Mouse (Mus musculus): ENCODE data around the gene Mastl. TPM values are rescaled to one million over a fixed set of nuclear protein-coding genes. Genes with fewer than 3 reads are reported as not detected.
A peak's percentile ranks its signal among the peaks of the same experiment; 100 is the strongest.

The Mastl gene
- polyA plus RNA-seq (2014; fragmentation: Nextera tagmentation; extraction: Ambion mirVana) = 11.7 and 14.3 TPM in 2 replicates

DNA sequence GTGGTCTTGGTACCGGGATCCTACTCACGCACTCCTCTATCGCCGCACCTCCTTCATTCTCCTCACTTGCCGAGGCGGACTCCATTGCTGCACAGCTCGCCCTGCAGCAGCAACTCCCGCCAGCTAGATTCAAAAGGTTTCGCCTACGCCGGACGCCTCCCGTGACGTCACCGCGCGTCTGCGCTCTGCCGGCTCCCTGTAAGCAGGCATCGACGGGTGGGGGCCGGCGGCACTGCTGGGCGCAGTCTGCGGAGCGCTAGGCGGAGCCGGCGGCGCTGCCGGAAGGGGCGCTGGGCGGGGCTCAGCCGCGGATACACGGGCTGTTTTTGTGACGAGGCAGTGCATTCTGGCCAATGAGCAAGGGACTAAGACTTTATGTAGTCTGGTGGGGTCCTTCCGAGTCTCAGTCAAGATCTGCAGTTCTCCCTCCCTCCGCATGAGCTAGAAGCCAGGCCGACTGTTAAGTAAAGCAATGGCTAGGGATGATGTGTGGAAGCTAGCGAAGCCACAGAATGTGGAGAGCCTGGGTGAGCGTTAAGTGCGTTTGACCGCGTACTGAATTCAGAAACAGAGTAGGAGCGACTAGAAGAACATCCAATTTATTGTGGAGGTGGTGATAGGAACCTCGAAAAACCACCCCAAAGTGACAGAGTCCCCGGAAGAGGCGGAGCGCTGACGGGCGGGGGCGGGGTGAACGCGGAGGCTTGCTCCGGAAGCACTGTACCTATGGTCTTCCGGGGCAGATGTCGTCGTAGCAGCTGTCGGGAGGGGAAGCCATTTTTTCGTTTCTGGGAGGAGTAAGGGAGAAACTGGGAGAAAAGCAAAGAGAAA, at the start of gene Mastl, which contains the start of gene Yme1l1:
TSS of gene Mastl (minus strand) at position 248 of the 831 bp plus-strand sequence.
TSS of gene Yme1l1 (plus strand) at position 593 of the 831 bp plus-strand sequence.
- H3K36me3 ChIP-seq (ENCODE audit: control insufficient read depth, insufficient read depth, low read length) = no peaks in the 10 kb centered on the region; the same call in 1 of the 2 replicates
- peak within 1 kb of the TSS; percentile 73 for H3K4me2 ChIP-seq
- no peaks in the 10 kb centered on the region for H3K9me3 ChIP-seq (ENCODE audit: control insufficient read depth, low read length)
- DNase-seq (ENCODE audit: low spot score, missing footprints) (peak; percentile 99), ATAC-seq (ENCODE audit: low FRiP score) (peak; percentile 98)
- H3K9ac ChIP-seq (ENCODE audit: low read length) = peak within 1 kb of the TSS; percentile 63
- peaks cover 15% of the 10 kb centered on the region for H3K4me1 ChIP-seq (ENCODE audit: control insufficient read depth, insufficient read depth, low read length)
- H3K4me3 ChIP-seq (ENCODE audit: low read depth, low read length) = peak within 1 kb of the TSS; percentile 55
- no peaks in the 10 kb centered on the region for H3K27me3 ChIP-seq (ENCODE audit: control insufficient read depth, insufficient read depth, low read length)
- H3K27ac ChIP-seq (ENCODE audit: low read depth, low read length) = peak within 1 kb of the TSS; percentile 96
- under 1% methylated on average over 61 of the region's 61 CpGs for WGBS

DNA sequence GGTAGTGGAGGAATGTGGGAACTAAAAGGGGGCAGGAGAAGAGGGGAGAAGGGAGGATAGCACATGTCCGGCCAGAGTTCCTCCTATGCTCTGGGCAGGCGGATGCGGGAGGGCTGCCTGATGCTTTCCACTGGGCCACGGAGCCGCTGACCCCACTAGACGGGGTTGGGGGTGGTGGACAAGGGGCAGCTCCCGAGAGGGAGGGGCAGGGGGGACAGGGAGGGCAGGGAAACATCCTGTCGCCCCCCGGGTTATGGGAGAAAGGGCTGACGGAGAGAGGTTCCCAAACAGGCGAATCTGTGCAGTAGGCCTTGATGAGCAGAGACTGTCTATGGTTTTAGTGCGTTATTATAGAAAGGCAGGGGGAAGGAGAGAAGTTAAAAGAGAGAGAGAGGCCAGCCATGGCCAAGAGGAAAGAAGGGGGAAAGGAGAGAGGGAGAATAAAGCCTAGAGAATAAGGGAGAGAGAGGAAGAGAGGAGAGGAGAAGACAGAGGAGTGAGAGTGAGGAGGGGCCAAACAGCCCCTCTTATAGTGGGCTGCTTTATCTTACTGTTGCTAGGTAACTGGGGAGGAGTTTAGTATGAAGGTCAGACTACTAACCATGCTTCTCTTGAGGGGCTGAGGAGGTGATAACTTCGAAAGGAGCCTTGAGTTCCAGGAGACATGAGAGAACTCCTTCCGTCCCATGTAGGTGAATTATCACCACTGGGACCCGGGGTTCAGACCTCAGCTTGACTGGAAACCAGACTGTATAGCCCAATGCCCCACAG, 47.3 kb upstream of the Mastl start:
- H3K4me2 ChIP-seq = no peak overlapping the region
- H3K4me3 ChIP-seq (ENCODE audit: low read depth, low read length) = no peak overlapping the region
- no peaks in the 10 kb centered on the region; the same call in 1 of the 2 replicates for H3K36me3 ChIP-seq (ENCODE audit: control insufficient read depth, insufficient read depth, low read length)
- no peaks in the 10 kb centered on the region for H3K27me3 ChIP-seq (ENCODE audit: control insufficient read depth, insufficient read depth, low read length)
- H3K27ac ChIP-seq (ENCODE audit: low read depth, low read length) = no peak overlapping the region
- no peak overlapping the region for H3K9ac ChIP-seq (ENCODE audit: low read length)
- H3K9me3 ChIP-seq (ENCODE audit: control insufficient read depth, low read length) = no peaks in the 10 kb centered on the region
- ATAC-seq (ENCODE audit: low FRiP score) = 0 out of 2 replicates have a peak, but pooled peaks have one; percentile 22
- 61% methylated on average over 15 of the region's 15 CpGs for WGBS
- H3K4me1 ChIP-seq (ENCODE audit: control insufficient read depth, insufficient read depth, low read length) = no peaks in the 10 kb centered on the region
- DNase-seq (ENCODE audit: low spot score, missing footprints) = no peak

DNA sequence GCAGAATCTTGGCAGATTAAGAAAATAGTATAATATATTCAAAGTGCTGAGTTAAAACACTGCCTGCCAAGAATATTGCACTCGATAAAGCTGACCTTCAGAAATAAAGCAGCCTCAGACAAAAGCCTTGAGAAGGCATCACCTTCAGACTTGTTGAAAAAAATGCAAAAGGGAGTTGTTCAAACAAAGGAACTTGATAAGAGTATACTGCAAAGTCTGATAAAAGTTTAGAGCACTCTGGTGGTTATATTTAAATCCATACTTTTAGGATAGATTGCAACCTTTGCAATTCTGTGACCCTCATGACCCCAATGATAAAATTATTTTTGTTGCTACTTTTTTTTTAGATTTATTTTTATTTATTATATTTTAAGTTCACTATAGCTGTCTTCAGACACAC, 45.2 kb upstream of the Mastl start:
- no peak overlapping the region for H3K4me2 ChIP-seq
- 95% methylated on average over 1 of the region's 1 CpGs for WGBS
- H3K27ac ChIP-seq (ENCODE audit: low read depth, low read length) = no peak overlapping the region
- no peaks in the 10 kb centered on the region for H3K9me3 ChIP-seq (ENCODE audit: control insufficient read depth, low read length)
- DNase-seq (ENCODE audit: low spot score, missing footprints) (no peak), ATAC-seq (ENCODE audit: low FRiP score) (no peak)
- no peak overlapping the region for H3K9ac ChIP-seq (ENCODE audit: low read length)
- no peak overlapping the region for H3K4me3 ChIP-seq (ENCODE audit: low read depth, low read length)
- H3K27me3 ChIP-seq (ENCODE audit: control insufficient read depth, insufficient read depth, low read length) = no peaks in the 10 kb centered on the region
- H3K36me3 ChIP-seq (ENCODE audit: control insufficient read depth, insufficient read depth, low read length) = peaks cover 2% of the 10 kb centered on the region
- no peaks in the 10 kb centered on the region for H3K4me1 ChIP-seq (ENCODE audit: control insufficient read depth, insufficient read depth, low read length)

DNA sequence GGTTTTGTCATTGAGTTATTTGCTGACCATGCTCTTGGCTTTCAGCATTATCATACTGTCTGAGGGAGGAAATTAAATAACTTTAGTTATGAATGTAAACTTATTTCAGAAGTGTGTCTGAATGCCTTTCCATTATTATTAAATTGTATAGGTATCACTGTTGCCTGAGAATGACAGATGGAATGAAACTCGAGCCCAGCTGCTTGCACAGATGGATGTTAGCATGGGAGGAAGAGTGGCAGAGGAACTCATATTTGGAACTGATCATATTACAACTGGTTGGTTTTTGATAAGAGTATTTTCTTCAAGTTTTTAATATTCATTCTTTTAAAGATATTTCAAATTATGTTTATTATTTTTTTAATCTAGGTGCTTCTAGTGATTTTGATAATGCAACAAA, 38.5 kb upstream of the Mastl start:
- Histone ChIP-seq H3K4me3 (ENCODE audit: low read depth, low read length) (no peak overlapping the region), H3K9ac (ENCODE audit: low read length) (no peak overlapping the region), H3K4me2 (no peak overlapping the region), H3K36me3 (ENCODE audit: control insufficient read depth, insufficient read depth, low read length) (peaks cover 18% of the 10 kb centered on the region), H3K9me3 (ENCODE audit: control insufficient read depth, low read length) (no peaks in the 10 kb centered on the region), H3K27ac (ENCODE audit: low read depth, low read length) (no peak overlapping the region), H3K4me1 (ENCODE audit: control insufficient read depth, insufficient read depth, low read length) (no peaks in the 10 kb centered on the region), H3K27me3 (ENCODE audit: control insufficient read depth, insufficient read depth, low read length) (no peaks in the 10 kb centered on the region)
- 88% methylated on average over 1 of the region's 1 CpGs for WGBS
- DNase-seq (ENCODE audit: low spot score, missing footprints) (peak; percentile 23), ATAC-seq (ENCODE audit: low FRiP score) (no peak)

DNA sequence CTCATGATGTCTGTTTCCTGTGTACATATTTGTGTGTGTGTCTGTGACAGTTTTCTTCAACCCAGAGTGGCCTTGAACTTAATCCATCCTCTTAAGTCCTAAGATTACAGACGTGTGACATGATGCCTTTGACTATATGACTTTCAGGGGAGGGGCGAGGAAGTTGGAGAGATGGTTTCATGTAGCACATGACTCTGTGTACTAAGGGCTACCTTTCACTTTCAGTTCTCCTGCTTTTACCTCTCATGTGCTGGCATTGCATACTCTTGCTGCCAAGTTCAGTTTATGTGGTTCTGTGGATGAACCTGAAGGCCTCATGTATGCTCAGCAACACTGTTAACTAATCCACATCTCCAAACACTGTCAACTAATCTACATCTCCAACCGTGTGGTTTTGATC, 16.5 kb upstream of the Mastl start:
- no peak overlapping the region for H3K9ac ChIP-seq (ENCODE audit: low read length)
- H3K4me2 ChIP-seq = no peak overlapping the region
- no peaks in the 10 kb centered on the region for H3K4me1 ChIP-seq (ENCODE audit: control insufficient read depth, insufficient read depth, low read length)
- no peaks in the 10 kb centered on the region for H3K9me3 ChIP-seq (ENCODE audit: control insufficient read depth, low read length)
- ATAC-seq (ENCODE audit: low FRiP score) (no peak), DNase-seq (ENCODE audit: low spot score, missing footprints) (no peak)
- H3K36me3 ChIP-seq (ENCODE audit: control insufficient read depth, insufficient read depth, low read length) = peaks cover 11% of the 10 kb centered on the region; the same call in 1 of the 2 replicates
- H3K27me3 ChIP-seq (ENCODE audit: control insufficient read depth, insufficient read depth, low read length) = no peaks in the 10 kb centered on the region
- no peak overlapping the region for H3K27ac ChIP-seq (ENCODE audit: low read depth, low read length)
- no peak overlapping the region for H3K4me3 ChIP-seq (ENCODE audit: low read depth, low read length)
- WGBS = 81% methylated on average over 3 of the region's 3 CpGs

DNA sequence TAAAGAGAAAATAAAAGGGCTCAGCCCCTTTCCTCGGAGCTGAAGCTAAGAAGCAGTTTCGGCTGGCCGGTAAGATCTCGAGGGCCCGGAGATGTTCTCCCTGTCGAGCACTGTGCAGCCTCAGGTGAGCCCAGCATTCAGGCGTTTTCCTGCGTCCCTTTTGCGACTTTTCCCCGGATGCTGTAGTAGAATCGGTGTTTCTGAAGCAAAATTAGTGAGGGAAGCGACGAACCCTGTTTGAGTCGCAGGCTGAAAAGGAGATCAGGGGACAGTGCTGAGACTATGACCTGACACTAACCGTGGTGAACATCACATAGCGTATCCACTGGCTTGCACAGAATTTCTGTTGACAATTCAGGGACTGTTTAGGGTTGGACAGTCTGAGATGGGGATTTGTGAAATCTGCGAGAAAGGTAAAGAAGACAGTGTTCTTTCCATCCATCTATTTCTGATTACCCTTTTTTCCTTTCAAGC, 821 bp upstream of the Mastl start:
- DNase-seq (ENCODE audit: low spot score, missing footprints) (no peak), ATAC-seq (ENCODE audit: low FRiP score) (peak; percentile 18)
- WGBS = under 1% methylated on average over 17 of the region's 17 CpGs
- Histone ChIP-seq H3K9me3 (ENCODE audit: control insufficient read depth, low read length) (no peaks in the 10 kb centered on the region), H3K27ac (ENCODE audit: low read depth, low read length) (peak overlapping the region; percentile 96), H3K9ac (ENCODE audit: low read length) (peak overlapping the region; percentile 63), H3K4me3 (ENCODE audit: low read depth, low read length) (peak overlapping the region; percentile 55), H3K27me3 (ENCODE audit: control insufficient read depth, insufficient read depth, low read length) (no peaks in the 10 kb centered on the region), H3K4me1 (ENCODE audit: control insufficient read depth, insufficient read depth, low read length) (peaks cover 15% of the 10 kb centered on the region), H3K4me2 (peak overlapping the region; percentile 73), H3K36me3 (ENCODE audit: control insufficient read depth, insufficient read depth, low read length) (no peaks in the 10 kb centered on the region; the same call in 1 of the 2 replicates)

DNA sequence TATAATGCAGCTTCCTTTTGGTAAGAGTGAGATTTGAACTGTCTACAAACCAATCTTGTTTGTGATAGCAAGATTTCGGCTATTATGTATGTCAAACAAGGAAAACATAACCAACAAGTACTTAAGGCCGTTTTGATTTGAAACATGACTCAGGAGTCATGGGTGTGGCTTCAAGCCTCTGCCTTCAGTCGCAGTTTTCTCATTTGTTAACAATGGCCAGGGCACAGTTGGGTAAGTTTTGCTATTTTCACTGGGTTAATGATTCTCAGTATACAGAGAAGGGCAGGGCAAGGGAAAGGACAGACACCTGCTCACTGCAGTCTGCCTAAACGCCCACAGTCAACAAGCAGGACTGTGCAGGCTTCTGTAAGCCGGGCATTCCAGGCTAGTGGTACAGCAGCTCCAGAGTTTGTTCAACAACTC, 614 bp downstream of the Mastl start:
- Histone ChIP-seq H3K9me3 (ENCODE audit: control insufficient read depth, low read length) (no peaks in the 10 kb centered on the region), H3K4me2 (peak overlapping the region; percentile 73), H3K27me3 (ENCODE audit: control insufficient read depth, insufficient read depth, low read length) (no peaks in the 10 kb centered on the region), H3K27ac (ENCODE audit: low read depth, low read length) (peak overlapping the region; percentile 96; the same call in 1 of the 2 replicates), H3K36me3 (ENCODE audit: control insufficient read depth, insufficient read depth, low read length) (no peaks in the 10 kb centered on the region), H3K4me3 (ENCODE audit: low read depth, low read length) (peak overlapping the region; percentile 55), H3K9ac (ENCODE audit: low read length) (peak overlapping the region; percentile 63), H3K4me1 (ENCODE audit: control insufficient read depth, insufficient read depth, low read length) (peaks cover 15% of the 10 kb centered on the region)
- ATAC-seq (ENCODE audit: low FRiP score) (peak; percentile 17), DNase-seq (ENCODE audit: low spot score, missing footprints) (peak; percentile 82)
- 10% methylated on average over 5 of the region's 5 CpGs for WGBS

DNA sequence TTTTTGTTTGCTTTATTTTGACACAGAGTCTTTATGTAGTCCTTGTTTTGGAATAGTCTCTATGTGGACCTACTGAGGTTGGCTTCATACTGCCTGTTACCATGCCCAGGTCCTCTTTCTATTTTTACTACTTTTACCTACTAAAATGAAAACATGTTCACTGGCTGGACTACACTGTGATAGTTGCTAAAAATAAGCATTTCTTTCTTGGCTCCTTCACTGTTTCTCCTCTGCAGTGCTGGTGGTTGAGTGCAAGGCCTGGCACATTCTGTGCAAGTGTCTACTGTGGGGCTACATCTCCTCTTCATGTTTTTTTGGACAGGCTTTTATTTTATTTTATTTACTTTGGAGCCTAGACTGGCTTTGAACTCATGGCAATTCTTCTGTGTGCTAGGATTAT, 36.3 kb downstream of the Mastl start:
- Histone ChIP-seq H3K36me3 (ENCODE audit: control insufficient read depth, insufficient read depth, low read length) (peaks cover 2% of the 10 kb centered on the region; the same call in 1 of the 2 replicates), H3K9ac (ENCODE audit: low read length) (no peak overlapping the region), H3K4me3 (ENCODE audit: low read depth, low read length) (no peak overlapping the region), H3K4me2 (no peak overlapping the region), H3K27me3 (ENCODE audit: control insufficient read depth, insufficient read depth, low read length) (no peaks in the 10 kb centered on the region), H3K9me3 (ENCODE audit: control insufficient read depth, low read length) (no peaks in the 10 kb centered on the region), H3K4me1 (ENCODE audit: control insufficient read depth, insufficient read depth, low read length) (no peaks in the 10 kb centered on the region), H3K27ac (ENCODE audit: low read depth, low read length) (no peak overlapping the region)
- ATAC-seq (ENCODE audit: low FRiP score) = no peak
- no peak for DNase-seq (ENCODE audit: low spot score, missing footprints)

DNA sequence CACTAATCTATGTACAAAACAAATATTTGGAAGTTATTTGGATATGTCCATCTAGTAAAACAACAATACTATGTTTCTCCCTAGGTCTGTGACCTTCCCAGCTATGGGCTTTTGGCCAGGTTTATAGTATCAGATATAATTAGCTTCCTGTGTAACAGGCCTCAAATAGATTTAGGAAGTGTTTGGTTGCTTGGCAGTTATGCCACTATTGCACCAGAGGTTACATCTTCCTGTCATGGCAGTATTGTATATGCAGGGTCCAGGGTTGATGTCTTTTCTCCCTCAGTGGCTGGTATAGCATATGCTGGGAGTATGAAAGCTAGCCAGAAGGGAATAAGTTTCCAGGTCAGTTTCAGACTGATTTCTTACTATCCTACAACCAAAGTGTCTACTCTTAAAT, 53.6 kb downstream of the Mastl start:
- no peak overlapping the region for H3K4me3 ChIP-seq (ENCODE audit: low read depth, low read length)
- no peaks in the 10 kb centered on the region for H3K27me3 ChIP-seq (ENCODE audit: control insufficient read depth, insufficient read depth, low read length)
- no peaks in the 10 kb centered on the region for H3K9me3 ChIP-seq (ENCODE audit: control insufficient read depth, low read length)
- ATAC-seq (ENCODE audit: low FRiP score) = no peak
- DNase-seq (ENCODE audit: low spot score, missing footprints) = no peak
- H3K27ac ChIP-seq (ENCODE audit: low read depth, low read length) = no peak overlapping the region
- H3K4me2 ChIP-seq = no peak overlapping the region
- no peaks in the 10 kb centered on the region for H3K36me3 ChIP-seq (ENCODE audit: control insufficient read depth, insufficient read depth, low read length)
- H3K4me1 ChIP-seq (ENCODE audit: control insufficient read depth, insufficient read depth, low read length) = no peaks in the 10 kb centered on the region
- no peak overlapping the region for H3K9ac ChIP-seq (ENCODE audit: low read length)
